Mouse (Mus musculus) gastrocnemius, postnatal 36 days (tissue): Measurements from ENCODE around the gene Smyd3. TPM values are rescaled to one million over a fixed set of nuclear protein-coding genes. Genes with fewer than 3 reads are reported as not detected.

ENCODE experiments used
- DNase-seq, 2 experiments: peaks; one replicate each; pipeline ENCODE4 v3.0.0; 2022
- intact Hi-C: fragments of 180-260 bp; cut with DNase I; formaldehyde crosslinking; loops from one replicate; pipeline ENCODE4 v1.15.1; 2025
- total RNA-seq, 2 experiments: library from RNA; stranded (reverse); gene quantifications; 2 replicates each; pipeline ENCODE4 v1.2.3; 2021

Smyd3 gene
- total RNA-seq, 2 experiments from 2014 or later, result 3.4 to 4.6 TPM

- DNase-seq, result peak in 1 of 2 experiments; percentile 44
- intact Hi-C loops, result no loop called here
These were observed 583.7 kb downstream of the Smyd3 start for GRCm38 (mm10) chr1:178933953-178934637.

GRCm38 (mm10) chr1:178929531-178929930 is 588.3 kb downstream of the Smyd3 start:
- no peak for DNase-seq
- intact Hi-C loops, result no loop called here

- no peak for DNase-seq
- intact Hi-C loops, result no loop called here
These were observed 593.2 kb downstream of the Smyd3 start for GRCm38 (mm10) chr1:178924492-178925183.

GRCm38 (mm10) chr1:178917194-178917902 is 600.5 kb downstream of the Smyd3 start:
- intact Hi-C loops, result no loop called here
- no peak for DNase-seq

- intact Hi-C loops, result no loop called here
- DNase-seq, result no peak
These were observed 602.8 kb downstream of the Smyd3 start for GRCm38 (mm10) chr1:178915056-178915455.

- intact Hi-C loops, result no loop called here
- DNase-seq, result no peak
These were observed 604.7 kb downstream of the Smyd3 start for GRCm38 (mm10) chr1:178912936-178913716.

- DNase-seq, result no peak
- intact Hi-C loops, result no loop called here
These were observed 606.9 kb downstream of the Smyd3 start for GRCm38 (mm10) chr1:178910951-178911350.

Other genes starting within 250 kb of the Smyd3 start
- gene Tfb2m, start 28.2 kb upstream of the Smyd3 start, total RNA-seq, result 10 to 100 TPM; 30.9 to 37.4 TPM
- 10 to 100 TPM; 25.2 to 26.6 TPM for gene Cnst, start 28.3 kb upstream of the Smyd3 start, total RNA-seq
- gene Sccpdh, start 150.2 kb upstream of the Smyd3 start, total RNA-seq, result 10 to 100 TPM; 28.7 to 33.0 TPM
- under 1 TPM in 1 of 2 experiments, not detected in 1; 0.15 TPM for gene Kif28, start 227.2 kb upstream of the Smyd3 start, total RNA-seq